Mouse (Mus musculus) bone marrow, adult 2 months (tissue): ENCODE results near the gene Pdlim5.

Experiments
- CTCF ChIP-seq: fragments of 200-500 bp; IDR thresholded peaks from 2 replicates; pipeline ENCODE4 v1.5.1; 2011; ENCODE audit warnings: low read length, control low read depth; ENCODE audit not compliant: control insufficient read depth, insufficient read depth
- POLR2A ChIP-seq: fragments of 200-500 bp; IDR thresholded peaks from 2 replicates; pipeline ENCODE4 v1.6.1; 2011; ENCODE audit warnings: low read depth, mild to moderate bottlenecking, control low read depth, low read length, borderline replicate concordance; ENCODE audit not compliant: control insufficient read depth

- TF ChIP-seq CTCF (no peak), POLR2A (no peak)
These were observed 22.9 kb downstream of the Pdlim5 start for GRCm38 (mm10) chr3:142372465-142373147.
